Mouse (Mus musculus): Measurements from ENCODE around the gene Cadm2. TPM values are rescaled to one million over a fixed set of nuclear protein-coding genes. Genes with fewer than 3 reads are reported as not detected.

The Cadm2 gene
- polyA plus RNA-seq, 1 experiment from 2014 or later: 0.38 TPM

GRCm38 (mm10) chr16:67234862-67235261, 385.8 kb downstream of the Cadm2 start:
- H3K4me3 ChIP-seq (ENCODE audit: low read length): no peak overlapping the region
- H3K36me3 ChIP-seq (ENCODE audit: control insufficient read depth, insufficient read depth, low read length): no peaks in the 10 kb centered on the region
- no peaks in the 10 kb centered on the region for H3K4me1 ChIP-seq (replicated peaks; ENCODE audit: control insufficient read depth, insufficient read depth, low read length)
- ATAC-seq (ENCODE audit: low read depth): no peak
- H3K9me3 ChIP-seq (ENCODE audit: control insufficient read depth, low read length): no peaks in the 10 kb centered on the region
- H3K4me2 ChIP-seq (ENCODE audit: low read depth, low read length): no peak overlapping the region
- no peak overlapping the region for H3K9ac ChIP-seq (ENCODE audit: low read length)
- 10% methylated on average over 1 of the region's 1 CpGs for WGBS
- H3K27ac ChIP-seq (ENCODE audit: low read length): no peak overlapping the region
- no peaks in the 10 kb centered on the region for H3K27me3 ChIP-seq (ENCODE audit: control insufficient read depth, insufficient read depth, low read depth, low read length)

DNA sequence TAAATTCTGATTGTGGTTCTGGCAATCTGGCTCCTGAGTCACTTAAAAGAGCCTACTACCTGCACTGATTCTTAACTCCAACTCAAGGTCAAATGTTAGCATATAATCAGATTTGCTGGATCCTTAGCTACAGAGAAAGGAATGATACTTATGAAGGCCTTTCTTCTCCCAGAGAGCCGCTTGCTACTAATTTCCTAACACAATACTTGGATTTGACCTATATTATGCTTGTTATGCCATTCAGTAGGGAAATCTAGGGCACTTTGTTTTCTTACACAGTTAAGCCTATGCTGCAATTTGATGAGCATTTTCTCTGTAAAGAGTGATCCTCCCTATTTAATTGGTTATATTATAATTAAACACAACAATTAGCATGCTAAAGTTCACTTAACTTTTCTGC, 394.0 kb downstream of the Cadm2 start:
- no peak for ATAC-seq (ENCODE audit: low read depth)
- Histone ChIP-seq H3K27ac (ENCODE audit: low read length) (no peak overlapping the region), H3K4me2 (ENCODE audit: low read depth, low read length) (no peak overlapping the region), H3K36me3 (ENCODE audit: control insufficient read depth, insufficient read depth, low read length) (no peaks in the 10 kb centered on the region), H3K4me1 (replicated peaks; ENCODE audit: control insufficient read depth, insufficient read depth, low read length) (no peaks in the 10 kb centered on the region), H3K27me3 (ENCODE audit: control insufficient read depth, insufficient read depth, low read depth, low read length) (no peaks in the 10 kb centered on the region), H3K9ac (ENCODE audit: low read length) (no peak overlapping the region), H3K4me3 (ENCODE audit: low read length) (no peak overlapping the region), H3K9me3 (ENCODE audit: control insufficient read depth, low read length) (no peaks in the 10 kb centered on the region)
- 74% methylated on average over 1 of the region's 1 CpGs for WGBS

DNA sequence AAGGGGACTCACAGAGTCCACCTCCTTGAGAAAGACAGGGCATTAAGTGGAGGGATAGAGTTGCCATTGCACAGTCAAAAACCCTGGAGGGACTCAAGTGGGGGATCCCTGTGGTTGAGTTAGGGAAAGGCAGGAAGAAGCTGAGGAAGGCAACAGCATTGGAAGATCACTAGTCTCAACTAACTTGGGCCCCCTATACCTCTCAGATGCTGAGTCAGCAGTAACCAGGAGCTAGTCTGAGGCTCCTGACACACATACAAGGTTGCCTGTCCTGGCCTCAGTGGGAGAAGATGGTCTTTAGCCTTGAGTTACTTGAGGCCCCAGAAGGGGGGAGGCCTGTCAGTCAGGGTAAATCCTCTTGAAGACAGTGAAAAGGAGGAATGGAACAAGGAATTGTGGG, 417.4 kb downstream of the Cadm2 start:
- Histone ChIP-seq H3K4me1 (replicated peaks; ENCODE audit: control insufficient read depth, insufficient read depth, low read length) (no peaks in the 10 kb centered on the region), H3K36me3 (ENCODE audit: control insufficient read depth, insufficient read depth, low read length) (no peaks in the 10 kb centered on the region), H3K27me3 (ENCODE audit: control insufficient read depth, insufficient read depth, low read depth, low read length) (no peaks in the 10 kb centered on the region), H3K9me3 (ENCODE audit: control insufficient read depth, low read length) (no peaks in the 10 kb centered on the region), H3K9ac (ENCODE audit: low read length) (no peak overlapping the region), H3K4me3 (ENCODE audit: low read length) (no peak overlapping the region), H3K27ac (ENCODE audit: low read length) (no peak overlapping the region), H3K4me2 (ENCODE audit: low read depth, low read length) (no peak overlapping the region)
- ATAC-seq (ENCODE audit: low read depth): no peak

DNA sequence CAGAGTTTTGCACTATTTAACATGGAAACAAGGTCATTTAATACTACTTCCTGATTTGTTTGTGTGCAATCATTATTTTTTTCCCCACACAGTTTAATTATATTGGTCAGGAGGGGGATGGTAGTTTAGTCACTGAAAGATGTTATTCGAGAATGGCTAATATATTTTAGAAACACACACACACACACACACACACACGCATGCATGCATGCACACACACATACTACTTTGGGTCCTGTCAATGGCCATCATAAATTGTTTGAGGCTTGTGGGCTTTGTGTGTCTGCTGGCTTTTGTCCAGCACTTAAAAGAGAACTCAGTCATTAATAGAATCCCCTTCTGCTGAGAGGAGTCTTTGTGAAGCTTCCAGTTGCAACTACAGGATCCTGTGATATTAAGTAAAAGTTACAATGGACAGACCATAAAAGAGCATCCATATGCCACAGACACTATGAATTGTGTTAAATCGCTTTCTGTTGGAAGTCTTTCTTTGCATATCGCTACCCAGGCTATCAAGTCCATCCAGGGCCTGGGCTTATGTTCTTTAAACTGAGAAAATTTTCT, 427.8 kb downstream of the Cadm2 start:
- no peaks in the 10 kb centered on the region for H3K27me3 ChIP-seq (ENCODE audit: control insufficient read depth, insufficient read depth, low read depth, low read length)
- H3K4me3 ChIP-seq (ENCODE audit: low read length): no peak overlapping the region
- H3K4me1 ChIP-seq (replicated peaks; ENCODE audit: control insufficient read depth, insufficient read depth, low read length): no peaks in the 10 kb centered on the region
- no peaks in the 10 kb centered on the region for H3K36me3 ChIP-seq (ENCODE audit: control insufficient read depth, insufficient read depth, low read length)
- no peak overlapping the region for H3K27ac ChIP-seq (ENCODE audit: low read length)
- no peak for ATAC-seq (ENCODE audit: low read depth)
- H3K9me3 ChIP-seq (ENCODE audit: control insufficient read depth, low read length): no peaks in the 10 kb centered on the region
- 81% methylated on average over 4 of the region's 4 CpGs for WGBS
- H3K9ac ChIP-seq (ENCODE audit: low read length): no peak overlapping the region
- H3K4me2 ChIP-seq (ENCODE audit: low read depth, low read length): no peak overlapping the region

DNA sequence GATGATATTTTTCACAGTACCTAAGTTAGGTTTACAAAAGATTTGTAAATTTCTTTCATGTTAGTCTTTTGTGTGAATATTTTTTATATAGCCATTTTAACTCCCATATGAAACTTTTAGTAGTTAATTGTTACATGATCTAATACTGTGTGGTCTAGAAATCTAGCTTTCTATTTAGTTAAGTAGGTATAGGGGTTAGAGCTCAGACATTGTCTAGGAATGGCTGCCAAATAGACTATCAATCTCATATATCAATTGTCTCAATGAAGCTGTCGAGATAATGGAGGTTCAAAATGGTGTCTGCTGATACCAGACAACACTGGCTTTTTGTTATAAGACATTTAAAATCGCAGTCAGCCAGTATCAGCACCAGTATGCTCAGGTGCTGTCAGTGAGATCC, 428.3 kb downstream of the Cadm2 start:
- ATAC-seq (ENCODE audit: low read depth): no peak
- H3K27me3 ChIP-seq (ENCODE audit: control insufficient read depth, insufficient read depth, low read depth, low read length): no peaks in the 10 kb centered on the region
- no peak overlapping the region for H3K4me2 ChIP-seq (ENCODE audit: low read depth, low read length)
- H3K36me3 ChIP-seq (ENCODE audit: control insufficient read depth, insufficient read depth, low read length): no peaks in the 10 kb centered on the region
- no peak overlapping the region for H3K27ac ChIP-seq (ENCODE audit: low read length)
- no peaks in the 10 kb centered on the region for H3K9me3 ChIP-seq (ENCODE audit: control insufficient read depth, low read length)
- 33% methylated on average over 2 of the region's 2 CpGs for WGBS
- no peak overlapping the region for H3K4me3 ChIP-seq (ENCODE audit: low read length)
- no peak overlapping the region for H3K9ac ChIP-seq (ENCODE audit: low read length)
- no peaks in the 10 kb centered on the region for H3K4me1 ChIP-seq (replicated peaks; ENCODE audit: control insufficient read depth, insufficient read depth, low read length)

DNA sequence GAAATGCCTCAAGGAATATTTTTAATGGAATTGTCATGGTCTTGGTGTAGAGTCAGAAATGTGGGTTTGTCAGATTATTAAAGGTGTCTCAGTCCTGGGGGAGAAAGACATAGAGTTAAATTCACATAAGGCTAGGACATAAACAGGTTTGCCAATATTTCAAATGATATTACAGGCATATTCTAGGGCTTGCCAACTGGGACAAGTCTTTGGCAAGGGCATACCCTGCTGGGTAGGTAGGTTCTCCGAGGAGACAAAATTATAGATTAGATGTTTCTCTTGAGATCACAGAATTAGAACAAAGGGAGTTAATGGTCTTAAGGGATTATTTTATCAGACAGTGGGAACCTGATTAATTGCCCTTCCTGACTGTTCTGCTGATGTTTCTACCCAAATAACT, 434.4 kb downstream of the Cadm2 start:
- Histone ChIP-seq H3K4me1 (replicated peaks; ENCODE audit: control insufficient read depth, insufficient read depth, low read length) (no peaks in the 10 kb centered on the region), H3K9me3 (ENCODE audit: control insufficient read depth, low read length) (no peaks in the 10 kb centered on the region), H3K9ac (ENCODE audit: low read length) (no peak overlapping the region), H3K4me3 (ENCODE audit: low read length) (no peak overlapping the region), H3K27me3 (ENCODE audit: control insufficient read depth, insufficient read depth, low read depth, low read length) (no peaks in the 10 kb centered on the region), H3K36me3 (ENCODE audit: control insufficient read depth, insufficient read depth, low read length) (no peaks in the 10 kb centered on the region), H3K27ac (ENCODE audit: low read length) (no peak overlapping the region), H3K4me2 (ENCODE audit: low read depth, low read length) (no peak overlapping the region)
- 55% methylated on average over 1 of the region's 1 CpGs for WGBS
- ATAC-seq (ENCODE audit: low read depth): no peak

GRCm38 (mm10) chr16:67182958-67183357, 437.8 kb downstream of the Cadm2 start:
- no peak overlapping the region for H3K9ac ChIP-seq (ENCODE audit: low read length)
- H3K4me3 ChIP-seq (ENCODE audit: low read length): no peak overlapping the region
- no peak for ATAC-seq (ENCODE audit: low read depth)
- no peaks in the 10 kb centered on the region for H3K27me3 ChIP-seq (ENCODE audit: control insufficient read depth, insufficient read depth, low read depth, low read length)
- 78% methylated on average over 5 of the region's 5 CpGs for WGBS
- no peak overlapping the region for H3K27ac ChIP-seq (ENCODE audit: low read length)
- H3K4me2 ChIP-seq (ENCODE audit: low read depth, low read length): no peak overlapping the region
- H3K4me1 ChIP-seq (replicated peaks; ENCODE audit: control insufficient read depth, insufficient read depth, low read length): no peaks in the 10 kb centered on the region
- no peaks in the 10 kb centered on the region for H3K9me3 ChIP-seq (ENCODE audit: control insufficient read depth, low read length)
- H3K36me3 ChIP-seq (ENCODE audit: control insufficient read depth, insufficient read depth, low read length): no peaks in the 10 kb centered on the region

DNA sequence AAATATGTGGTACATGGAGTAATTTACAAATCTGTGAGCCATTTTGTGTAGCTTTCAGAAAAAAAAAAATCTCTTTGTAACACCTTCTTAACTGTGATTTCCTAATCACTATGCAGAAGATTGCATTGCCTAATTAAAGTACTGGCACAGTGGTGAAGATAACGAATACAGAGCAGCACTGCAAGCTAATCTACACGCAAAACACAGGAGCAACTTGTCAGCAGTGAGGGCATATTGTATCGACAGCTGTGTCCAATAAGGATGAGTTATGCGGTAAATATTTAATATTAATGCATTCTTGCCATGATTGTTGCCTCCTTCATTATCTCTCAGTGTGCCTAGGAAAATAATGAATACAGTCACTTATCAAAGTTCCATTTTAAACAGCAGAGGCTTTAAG, 445.3 kb downstream of the Cadm2 start:
- no peak overlapping the region for H3K4me3 ChIP-seq (ENCODE audit: low read length)
- ATAC-seq (ENCODE audit: low read depth): no peak
- no peaks in the 10 kb centered on the region for H3K4me1 ChIP-seq (replicated peaks; ENCODE audit: control insufficient read depth, insufficient read depth, low read length)
- H3K4me2 ChIP-seq (ENCODE audit: low read depth, low read length): no peak overlapping the region
- no peaks in the 10 kb centered on the region for H3K27me3 ChIP-seq (ENCODE audit: control insufficient read depth, insufficient read depth, low read depth, low read length)
- WGBS: 73% methylated on average over 4 of the region's 4 CpGs
- no peak overlapping the region for H3K9ac ChIP-seq (ENCODE audit: low read length)
- H3K27ac ChIP-seq (ENCODE audit: low read length): no peak overlapping the region
- H3K36me3 ChIP-seq (ENCODE audit: control insufficient read depth, insufficient read depth, low read length): no peaks in the 10 kb centered on the region
- H3K9me3 ChIP-seq (ENCODE audit: control insufficient read depth, low read length): no peaks in the 10 kb centered on the region

DNA sequence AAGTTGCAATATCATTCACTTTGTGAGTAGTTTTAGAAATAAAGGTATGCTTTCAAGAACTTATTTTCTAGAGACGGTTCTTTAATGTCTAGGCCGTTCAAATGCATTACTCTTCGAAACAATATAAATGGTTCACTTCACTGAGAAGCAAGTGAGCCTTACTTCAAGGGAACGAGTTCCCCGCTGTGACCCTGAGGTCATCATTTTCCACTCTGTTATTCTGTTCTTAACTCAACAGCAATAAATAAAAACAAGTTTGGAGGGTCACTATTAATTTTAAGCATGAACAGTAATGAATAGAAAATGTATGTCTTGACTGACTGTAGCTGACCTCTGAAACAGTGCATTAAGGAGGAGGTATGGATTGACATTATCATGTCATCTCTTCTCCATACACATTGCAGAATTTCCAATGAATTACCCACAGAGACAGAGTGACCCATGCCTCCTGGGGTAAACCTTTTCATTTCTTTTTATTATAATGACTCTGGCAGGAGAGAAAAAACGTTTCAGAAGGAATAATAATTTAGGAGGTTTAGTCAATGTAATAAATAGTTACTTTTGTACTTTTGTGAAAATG, 458.4 kb downstream of the Cadm2 start:
- Histone ChIP-seq H3K27ac (ENCODE audit: low read length) (no peak overlapping the region), H3K9me3 (ENCODE audit: control insufficient read depth, low read length) (no peaks in the 10 kb centered on the region), H3K4me3 (ENCODE audit: low read length) (no peak overlapping the region), H3K9ac (ENCODE audit: low read length) (no peak overlapping the region), H3K27me3 (ENCODE audit: control insufficient read depth, insufficient read depth, low read depth, low read length) (no peaks in the 10 kb centered on the region), H3K4me1 (replicated peaks; ENCODE audit: control insufficient read depth, insufficient read depth, low read length) (no peaks in the 10 kb centered on the region), H3K4me2 (ENCODE audit: low read depth, low read length) (no peak overlapping the region), H3K36me3 (ENCODE audit: control insufficient read depth, insufficient read depth, low read length) (no peaks in the 10 kb centered on the region)
- 72% methylated on average over 6 of the region's 6 CpGs for WGBS
- ATAC-seq (ENCODE audit: low read depth): no peak

DNA sequence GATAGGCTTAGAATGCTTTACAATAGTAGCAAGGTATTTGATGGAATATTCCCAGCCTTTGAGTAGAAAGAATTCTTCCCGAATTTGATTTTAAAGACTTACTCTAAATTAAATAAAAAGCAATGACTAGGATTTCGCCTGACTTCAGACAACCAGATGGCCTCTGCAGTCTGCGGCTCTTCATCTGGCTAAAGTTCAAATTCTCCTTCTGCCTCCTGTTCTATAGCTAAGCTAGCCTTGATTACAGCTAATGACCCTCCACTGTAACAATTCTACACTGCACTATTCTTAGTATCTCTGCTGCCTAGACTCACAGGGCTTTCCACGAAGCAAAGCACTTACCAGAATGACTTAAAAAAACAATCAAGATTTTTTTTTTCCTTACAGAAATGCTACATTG, 495.9 kb downstream of the Cadm2 start:
- H3K4me1 ChIP-seq (replicated peaks; ENCODE audit: control insufficient read depth, insufficient read depth, low read length): no peaks in the 10 kb centered on the region
- H3K4me3 ChIP-seq (ENCODE audit: low read length): no peak overlapping the region
- H3K9me3 ChIP-seq (ENCODE audit: control insufficient read depth, low read length): no peaks in the 10 kb centered on the region
- no peak overlapping the region for H3K4me2 ChIP-seq (ENCODE audit: low read depth, low read length)
- H3K36me3 ChIP-seq (ENCODE audit: control insufficient read depth, insufficient read depth, low read length): no peaks in the 10 kb centered on the region
- H3K27ac ChIP-seq (ENCODE audit: low read length): no peak overlapping the region
- no peak overlapping the region for H3K9ac ChIP-seq (ENCODE audit: low read length)
- no peak for ATAC-seq (ENCODE audit: low read depth)
- WGBS: 62% methylated on average over 4 of the region's 4 CpGs
- no peaks in the 10 kb centered on the region for H3K27me3 ChIP-seq (ENCODE audit: control insufficient read depth, insufficient read depth, low read depth, low read length)
